Mouse (Mus musculus): Measurements from ENCODE around the gene Aif1l. TPM values are rescaled to one million over a fixed set of nuclear protein-coding genes. Genes with fewer than 3 reads are reported as not detected.

The Aif1l gene
- polyA plus RNA-seq, 1 experiment from 2014 or later, result 84.7 TPM

GRCm38 (mm10) chr2:31955686-31956085 lies 5.7 kb downstream of the Aif1l start:
- DNase-seq (ENCODE audit: extremely low spot score, low spot score), result no peak
- no peak overlapping the region for H3K4me3 ChIP-seq
- peaks cover 30% of the 10 kb centered on the region for H3K4me1 ChIP-seq
- H3K9me3 ChIP-seq, result no peaks in the 10 kb centered on the region
- peaks cover 87% of the 10 kb centered on the region for H3K36me3 ChIP-seq (replicated peaks)
- 91% methylated on average over 5 of the region's 5 CpGs for WGBS
- no peak overlapping the region for H3K27ac ChIP-seq
- H3K27me3 ChIP-seq (ENCODE audit: poor library complexity, severe bottlenecking), result no peaks in the 10 kb centered on the region

- peaks cover 27% of the 10 kb centered on the region for H3K4me1 ChIP-seq
- peaks cover 96% of the 10 kb centered on the region for H3K36me3 ChIP-seq (replicated peaks)
- no peaks in the 10 kb centered on the region for H3K9me3 ChIP-seq
- 90% methylated on average over 10 of the region's 10 CpGs for WGBS
- H3K27me3 ChIP-seq (ENCODE audit: poor library complexity, severe bottlenecking), result no peaks in the 10 kb centered on the region
- no peak overlapping the region for H3K27ac ChIP-seq
- DNase-seq (ENCODE audit: extremely low spot score, low spot score), result no peak
- H3K4me3 ChIP-seq, result no peak overlapping the region
Observed at GRCm38 (mm10) chr2:31957211-31957610, 7.3 kb downstream of the Aif1l start.

DNA sequence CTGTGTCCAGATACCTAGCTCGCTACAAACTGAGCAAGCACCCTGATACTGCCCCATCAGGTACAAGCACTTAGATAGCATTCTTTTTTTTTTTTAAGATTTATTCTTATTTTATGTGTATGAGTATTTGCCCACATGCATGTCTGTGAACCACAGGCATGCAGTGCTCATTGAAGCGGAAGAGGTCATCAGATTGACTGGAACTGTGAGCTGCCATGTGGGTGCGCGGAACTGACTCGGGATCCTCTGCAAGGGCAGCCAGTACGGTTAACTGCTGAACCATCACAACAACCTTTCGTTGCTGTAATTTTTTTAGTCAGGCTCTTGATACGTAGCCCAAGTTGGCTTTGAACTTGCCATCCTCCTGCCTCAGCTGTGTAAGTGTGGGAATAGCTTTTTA lies 11.0 kb downstream of the Aif1l start:
- WGBS, result 95% methylated on average over 8 of the region's 8 CpGs
- DNase-seq (ENCODE audit: extremely low spot score, low spot score), result no peak
- H3K27me3 ChIP-seq (ENCODE audit: poor library complexity, severe bottlenecking), result no peaks in the 10 kb centered on the region
- H3K36me3 ChIP-seq (replicated peaks), result peaks cover 96% of the 10 kb centered on the region
- peaks cover 23% of the 10 kb centered on the region for H3K4me1 ChIP-seq
- no peak overlapping the region for H3K4me3 ChIP-seq
- no peaks in the 10 kb centered on the region for H3K9me3 ChIP-seq
- H3K27ac ChIP-seq, result peak overlapping the region; percentile 80; the same call in 1 of the 2 replicates

DNA sequence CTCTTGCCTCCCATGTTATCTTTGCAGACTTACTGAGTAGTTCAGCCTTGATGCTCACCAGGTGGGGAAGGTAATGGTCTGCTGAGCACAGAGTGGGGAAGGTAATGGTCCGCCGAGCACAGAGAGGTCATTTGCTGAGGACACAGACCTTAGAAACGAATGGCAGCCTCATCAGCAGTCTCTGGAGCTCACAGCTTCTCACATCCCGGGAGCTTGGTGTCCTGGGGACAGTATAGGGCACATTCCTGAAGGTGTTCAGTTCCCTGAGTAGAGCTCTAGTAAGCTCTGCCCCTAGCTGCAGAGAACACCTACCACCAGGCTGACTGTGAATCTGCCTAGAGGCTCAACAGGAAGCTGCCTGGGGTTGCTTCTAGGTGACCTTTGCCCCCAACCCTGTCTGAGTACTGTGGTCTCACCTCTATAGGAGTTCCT lies 11.9 kb downstream of the Aif1l start:
- H3K36me3 ChIP-seq (replicated peaks), result peaks cover 91% of the 10 kb centered on the region
- no peaks in the 10 kb centered on the region for H3K9me3 ChIP-seq
- H3K4me1 ChIP-seq, result peaks cover 23% of the 10 kb centered on the region
- peak overlapping the region; percentile 80 for H3K27ac ChIP-seq
- H3K27me3 ChIP-seq (ENCODE audit: poor library complexity, severe bottlenecking), result no peaks in the 10 kb centered on the region
- H3K4me3 ChIP-seq, result no peak overlapping the region
- no peak for DNase-seq (ENCODE audit: extremely low spot score, low spot score)
- 71% methylated on average over 4 of the region's 4 CpGs for WGBS

DNA sequence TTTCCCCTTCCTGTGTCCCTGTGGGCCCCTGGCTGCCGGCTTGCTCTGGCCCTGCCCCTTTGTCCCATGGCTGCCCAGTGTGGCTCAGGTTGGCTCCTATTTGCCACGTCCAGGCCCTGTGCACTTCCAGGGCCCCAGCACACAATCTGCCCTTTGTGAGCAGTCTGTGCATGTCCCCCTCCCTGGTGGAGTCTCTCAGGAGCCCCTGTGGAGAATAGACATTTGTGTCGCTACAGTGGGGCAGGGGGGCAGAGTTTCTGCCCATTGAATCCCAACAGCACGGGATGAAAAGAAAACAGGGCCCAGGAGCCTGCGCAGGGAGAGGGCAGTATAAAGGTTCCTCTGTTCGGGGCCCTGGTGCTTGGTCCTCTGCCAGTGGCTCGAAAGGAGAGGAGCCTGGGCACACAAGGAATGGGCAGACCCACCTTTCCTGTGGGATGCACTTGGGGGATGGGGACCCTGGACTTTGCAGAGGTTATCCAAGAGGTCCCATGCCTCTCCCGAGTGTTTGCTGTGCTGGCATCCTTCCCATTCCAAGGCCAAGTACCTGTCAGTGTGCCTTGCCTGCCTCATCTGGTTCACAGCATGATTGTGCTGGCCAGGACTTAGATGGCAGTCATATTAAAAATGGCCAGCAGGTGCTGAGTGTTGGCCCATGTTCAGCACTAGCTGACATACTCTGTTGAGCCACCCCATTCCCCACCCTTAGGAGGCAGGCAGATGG lies 12.7 kb downstream of the Aif1l start:
- Histone ChIP-seq H3K27me3 (ENCODE audit: poor library complexity, severe bottlenecking) (no peaks in the 10 kb centered on the region), H3K4me3 (0 out of 2 replicates have a peak overlapping the region, but pooled peaks have one; percentile 13), H3K36me3 (replicated peaks) (peaks cover 91% of the 10 kb centered on the region), H3K27ac (peak overlapping the region; percentile 80), H3K4me1 (peaks cover 23% of the 10 kb centered on the region), H3K9me3 (no peaks in the 10 kb centered on the region)
- 60% methylated on average over 8 of the region's 8 CpGs for WGBS
- no peak for DNase-seq (ENCODE audit: extremely low spot score, low spot score)

DNA sequence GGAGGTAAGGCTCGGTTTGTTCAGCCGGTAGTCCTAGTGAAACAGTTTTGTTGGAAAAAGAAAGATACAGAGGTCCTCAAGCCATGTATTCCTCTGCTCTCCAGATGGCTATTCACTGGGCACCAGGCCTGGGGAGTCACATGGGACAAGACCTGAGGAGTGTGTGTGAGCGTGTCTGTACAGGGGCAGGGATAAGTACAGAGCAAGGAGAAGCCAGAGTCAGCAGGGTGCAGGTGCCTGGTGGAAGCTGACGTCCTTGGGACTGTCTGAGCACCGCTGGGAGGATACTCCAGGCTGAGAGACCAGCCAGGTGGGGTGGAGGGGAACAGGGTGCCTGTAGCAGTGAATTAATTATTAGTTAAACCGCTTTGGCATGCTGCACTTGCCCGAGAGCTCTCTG lies 13.6 kb downstream of the Aif1l start:
- 91% methylated on average over 7 of the region's 7 CpGs for WGBS
- Histone ChIP-seq H3K36me3 (replicated peaks) (peaks cover 92% of the 10 kb centered on the region), H3K4me1 (peaks cover 23% of the 10 kb centered on the region), H3K27me3 (ENCODE audit: poor library complexity, severe bottlenecking) (no peaks in the 10 kb centered on the region), H3K9me3 (no peaks in the 10 kb centered on the region), H3K27ac (peak overlapping the region; percentile 80; the same call in 1 of the 2 replicates), H3K4me3 (no peak overlapping the region)
- no peak for DNase-seq (ENCODE audit: extremely low spot score, low spot score)

GRCm38 (mm10) chr2:31964191-31964590 lies 14.3 kb downstream of the Aif1l start:
- Histone ChIP-seq H3K4me3 (no peak overlapping the region), H3K36me3 (replicated peaks) (peaks cover 92% of the 10 kb centered on the region), H3K4me1 (peaks cover 23% of the 10 kb centered on the region), H3K9me3 (no peaks in the 10 kb centered on the region), H3K27me3 (ENCODE audit: poor library complexity, severe bottlenecking) (no peaks in the 10 kb centered on the region), H3K27ac (no peak overlapping the region)
- 92% methylated on average over 3 of the region's 3 CpGs for WGBS
- no peak for DNase-seq (ENCODE audit: extremely low spot score, low spot score)

GRCm38 (mm10) chr2:31965110-31965509 lies 15.2 kb downstream of the Aif1l start:
- no peak for DNase-seq (ENCODE audit: extremely low spot score, low spot score)
- Histone ChIP-seq H3K9me3 (no peaks in the 10 kb centered on the region), H3K27me3 (ENCODE audit: poor library complexity, severe bottlenecking) (no peaks in the 10 kb centered on the region), H3K36me3 (replicated peaks) (peaks cover 90% of the 10 kb centered on the region), H3K27ac (no peak overlapping the region), H3K4me1 (peaks cover 23% of the 10 kb centered on the region), H3K4me3 (no peak overlapping the region)

DNA sequence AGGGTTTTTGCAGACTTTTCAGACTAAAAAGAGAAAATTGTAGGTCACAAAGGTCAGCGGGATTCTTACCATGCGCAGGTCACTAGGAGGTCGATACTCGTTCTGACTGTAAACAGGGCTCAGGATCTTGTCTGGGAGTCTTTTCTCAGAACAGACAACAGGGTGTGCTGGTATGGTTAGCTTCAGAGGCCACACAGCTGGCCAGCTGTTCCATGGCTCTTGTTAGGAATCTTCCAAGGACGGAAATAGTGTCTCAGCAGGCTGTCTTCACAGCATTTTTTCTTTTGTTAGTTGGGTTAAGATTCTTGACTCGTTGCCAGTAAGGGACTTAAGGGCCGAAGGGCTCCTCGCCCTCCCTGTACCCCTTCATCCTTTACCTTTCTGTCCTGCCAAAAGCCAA lies 16.9 kb downstream of the Aif1l start:
- H3K36me3 ChIP-seq (replicated peaks), result peaks cover 90% of the 10 kb centered on the region
- 83% methylated on average over 8 of the region's 8 CpGs for WGBS
- H3K27ac ChIP-seq, result no peak overlapping the region
- H3K4me3 ChIP-seq, result no peak overlapping the region
- no peaks in the 10 kb centered on the region for H3K27me3 ChIP-seq (ENCODE audit: poor library complexity, severe bottlenecking)
- DNase-seq (ENCODE audit: extremely low spot score, low spot score), result no peak
- H3K9me3 ChIP-seq, result no peaks in the 10 kb centered on the region
- peaks cover 15% of the 10 kb centered on the region for H3K4me1 ChIP-seq

- H3K9me3 ChIP-seq, result no peaks in the 10 kb centered on the region
- no peak for DNase-seq (ENCODE audit: extremely low spot score, low spot score)
- no peak overlapping the region for H3K4me3 ChIP-seq
- WGBS, result 91% methylated on average over 4 of the region's 4 CpGs
- peaks cover 18% of the 10 kb centered on the region for H3K4me1 ChIP-seq
- H3K27ac ChIP-seq, result no peak overlapping the region
- no peaks in the 10 kb centered on the region for H3K27me3 ChIP-seq (ENCODE audit: poor library complexity, severe bottlenecking)
- H3K36me3 ChIP-seq (replicated peaks), result peaks cover 64% of the 10 kb centered on the region
Observed at GRCm38 (mm10) chr2:31972589-31972988, 22.6 kb downstream of the Aif1l start.

GRCm38 (mm10) chr2:31974141-31974808 lies 24.3 kb downstream of the Aif1l start, which contains the start of gene Nup214:
Nup214 (plus strand) TSS chr2:31974436.
- Histone ChIP-seq H3K9me3 (no peaks in the 10 kb centered on the region), H3K27ac (peak within 1 kb of the TSS; percentile 91), H3K4me3 (peak within 1 kb of the TSS; percentile 90), H3K27me3 (ENCODE audit: poor library complexity, severe bottlenecking) (no peaks in the 10 kb centered on the region), H3K36me3 (replicated peaks) (peaks cover 64% of the 10 kb centered on the region), H3K4me1 (peaks cover 18% of the 10 kb centered on the region)
- DNase-seq (ENCODE audit: extremely low spot score, low spot score), result peak; percentile 99
- WGBS, result under 1% methylated on average over 60 of the region's 60 CpGs

DNA sequence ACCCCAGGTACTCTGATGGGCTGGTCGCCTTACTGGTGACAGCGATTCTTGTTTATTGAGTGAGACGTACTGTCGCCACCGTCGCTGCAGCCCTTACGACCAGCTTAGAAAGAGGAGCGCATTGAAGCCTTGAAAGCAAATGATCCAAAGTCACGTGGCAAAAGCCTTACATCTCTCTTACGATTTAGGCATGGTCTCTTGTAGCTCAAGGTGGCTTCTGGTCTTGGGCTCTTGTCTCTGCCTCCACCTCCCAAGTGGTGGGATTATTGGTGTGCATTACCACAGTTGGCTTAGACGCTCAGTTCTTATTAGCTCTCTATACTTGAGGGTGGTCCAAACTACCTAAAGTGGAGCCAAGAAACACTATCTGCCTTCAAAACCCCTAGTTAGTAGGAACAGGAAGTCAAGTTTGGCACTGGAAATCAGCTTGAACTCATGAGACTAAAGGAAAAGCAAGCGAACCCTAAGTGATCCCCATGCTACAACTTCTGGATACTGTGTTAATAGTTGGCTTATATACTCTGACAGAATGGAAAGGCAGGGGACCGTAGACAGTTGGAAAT lies 25.0 kb downstream of the Aif1l start:
- Histone ChIP-seq H3K27ac (peak overlapping the region; percentile 91), H3K36me3 (replicated peaks) (peaks cover 64% of the 10 kb centered on the region), H3K4me3 (peak overlapping the region; percentile 90), H3K4me1 (peaks cover 18% of the 10 kb centered on the region), H3K9me3 (no peaks in the 10 kb centered on the region), H3K27me3 (ENCODE audit: poor library complexity, severe bottlenecking) (no peaks in the 10 kb centered on the region)
- DNase-seq (ENCODE audit: extremely low spot score, low spot score), result no peak
- 11% methylated on average over 13 of the region's 13 CpGs for WGBS

DNA sequence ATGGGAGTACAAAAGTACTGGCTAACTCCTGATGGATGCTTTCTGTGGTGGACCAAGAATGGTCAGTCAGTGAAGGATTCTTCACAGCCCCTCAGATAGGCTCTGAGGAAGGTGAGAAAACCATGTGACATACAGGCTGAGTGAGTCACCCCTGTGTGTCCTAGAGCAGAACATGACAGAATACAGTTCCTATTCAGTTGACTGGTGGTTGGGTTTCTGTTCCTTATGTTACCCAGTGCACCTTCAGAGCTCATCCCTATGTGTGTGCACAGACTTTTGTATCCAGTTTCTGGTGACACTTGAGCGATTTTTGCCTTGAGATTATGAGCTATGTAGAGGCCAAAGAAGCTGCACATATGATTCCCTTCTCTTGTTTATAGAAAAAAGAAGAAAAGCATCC lies 37.8 kb downstream of the Aif1l start:
- no peaks in the 10 kb centered on the region for H3K4me1 ChIP-seq
- H3K4me3 ChIP-seq, result no peak overlapping the region
- DNase-seq (ENCODE audit: extremely low spot score, low spot score), result no peak
- 86% methylated on average over 1 of the region's 1 CpGs for WGBS
- no peaks in the 10 kb centered on the region for H3K27me3 ChIP-seq (ENCODE audit: poor library complexity, severe bottlenecking)
- H3K9me3 ChIP-seq, result no peaks in the 10 kb centered on the region
- no peak overlapping the region for H3K27ac ChIP-seq
- H3K36me3 ChIP-seq (replicated peaks), result peaks cover 98% of the 10 kb centered on the region

Measured in forebrain, embryonic 10.5 days (tissue).